Mouse (Mus musculus) stomach, adult 2 months (tissue): Measurements from ENCODE around the gene Rln3. TPM values are rescaled to one million over a fixed set of nuclear protein-coding genes. Genes with fewer than 3 reads are reported as not detected.

Experiments used
- polyA plus RNA-seq: library from polyadenylated mRNA; depleted of rRNA; stranded (reverse); fragments of >200 nt; gene quantifications from 2 replicates; pipeline ENCODE4 v1.2.3, GENCODE M21; 2012; rRNA removed

Gene Rln3
- polyA plus RNA-seq = 0.22 and 0.30 TPM in 2 replicates

GRCm38 (mm10) chr8:84044900-84045299, at the start of gene Rln3:
Gene Rln3, minus strand, starts transcription at chr8:84045000.

GRCm38 (mm10) chr8:84066291-84066930, 21.6 kb upstream of the Rln3 start, which contains the start of gene Rfx1:
Gene Rfx1, plus strand, starts transcription at chr8:84066834.

GRCm38 (mm10) chr8:84065037-84065436, 20.2 kb upstream of the Rln3 start, which contains the start of gene Gm10643:
Gene Gm10643, minus strand, starts transcription at chr8:84065137.

GRCm38 (mm10) chr8:84042066-84042947, 2.5 kb downstream of the Rln3 start, which contains the start of gene Il27ra:
Gene Il27ra, minus strand, starts transcription at chr8:84042589.

GRCm38 (mm10) chr8:84021096-84021495, 23.7 kb downstream of the Rln3 start, which contains the start of gene Palm3:
Gene Palm3, plus strand, starts transcription at chr8:84021471.

GRCm38 (mm10) chr8:84011705-84012498, 32.9 kb downstream of the Rln3 start, which contains the start of gene 2210011C24Rik:
Gene 2210011C24Rik, minus strand, starts transcription at chr8:84012171.

GRCm38 (mm10) chr8:84001281-84002000, 43.4 kb downstream of the Rln3 start, which contains the start of gene 1700067K01Rik:
Gene 1700067K01Rik, plus strand, starts transcription at chr8:84001502.

GRCm38 (mm10) chr8:83997511-83998141, 47.2 kb downstream of the Rln3 start, which contains the start of gene Samd1:
Gene Samd1, plus strand, starts transcription at chr8:83997672.

Other genes with a start within 250 kb of the Rln3 start
- gene Adgrl1, start 144.9 kb downstream of the Rln3 start, polyA plus RNA-seq = 10.3 and 14.2 TPM in 2 replicates
- gene Gm10644, start 89.8 kb downstream of the Rln3 start, polyA plus RNA-seq = 0.30 and 0.56 TPM in 2 replicates
- gene Asf1b, start 89.5 kb downstream of the Rln3 start, polyA plus RNA-seq = 8.1 and 10.6 TPM in 2 replicates
- 27.2 and 27.6 TPM in 2 replicates for gene Prkaca, start 72.0 kb downstream of the Rln3 start, polyA plus RNA-seq
- gene Samd1, start 47.3 kb downstream of the Rln3 start, polyA plus RNA-seq = 32.0 and 40.5 TPM in 2 replicates
- gene 1700067K01Rik, start 43.5 kb downstream of the Rln3 start, polyA plus RNA-seq = 0.24 and 0.40 TPM in 2 replicates
- gene 2210011C24Rik, start 32.8 kb downstream of the Rln3 start, polyA plus RNA-seq = 17.9 and 33.1 TPM in 2 replicates
- 1.7 and 1.8 TPM in 2 replicates for gene Palm3, start 23.5 kb downstream of the Rln3 start, polyA plus RNA-seq
- 0.48 and 0.91 TPM in 2 replicates for gene Il27ra, start 2.4 kb downstream of the Rln3 start, polyA plus RNA-seq
- 0.11 and 0.22 TPM in 2 replicates for gene Gm10643, start 20.1 kb upstream of the Rln3 start, polyA plus RNA-seq
- 12.3 and 13.3 TPM in 2 replicates for gene Rfx1, start 21.8 kb upstream of the Rln3 start, polyA plus RNA-seq
- gene Dcaf15, start 59.8 kb upstream of the Rln3 start, polyA plus RNA-seq = 24.1 and 24.4 TPM in 2 replicates
- 0.61 and 0.99 TPM in 2 replicates for gene Podnl1, start 81.0 kb upstream of the Rln3 start, polyA plus RNA-seq
- gene Cc2d1a, start 102.9 kb upstream of the Rln3 start, polyA plus RNA-seq = 25.5 and 27.2 TPM in 2 replicates
- gene 4930432K21Rik, start 103.0 kb upstream of the Rln3 start, polyA plus RNA-seq = 0.05 and 0.38 TPM in 2 replicates
- 0.49 and 1.1 TPM in 2 replicates for gene Nanos3, start 140.2 kb upstream of the Rln3 start, polyA plus RNA-seq
- 12.3 and 16.5 TPM in 2 replicates for gene Zswim4, start 192.1 kb upstream of the Rln3 start, polyA plus RNA-seq
- 38.9 and 57.5 TPM in 2 replicates for gene D8Ertd738e, start 204.7 kb upstream of the Rln3 start, polyA plus RNA-seq
- 38.2 and 98.1 TPM in 2 replicates for gene Mri1, start 212.3 kb upstream of the Rln3 start, polyA plus RNA-seq
- 5.5 and 12.7 TPM in 2 replicates for gene Ccdc130, start 225.4 kb upstream of the Rln3 start, polyA plus RNA-seq